Mouse (Mus musculus) left cerebral cortex, adult 2 months (tissue): ENCODE results near the gene Gm867. TPM values are rescaled to one million over a fixed set of nuclear protein-coding genes. Genes with fewer than 3 reads are reported as not detected.
A peak's percentile ranks its signal among the peaks of the same experiment; 100 is the strongest.

ENCODE experiments used
- DNase-seq, 2 experiments: peaks; one replicate each; pipeline ENCODE4 v3.0.0; 2021 to 2022; ENCODE audit warnings: low spot score in 2 of 2, mixed read lengths in 1 of 2; ENCODE audit errors: extremely low spot score in 1 of 2
- H3K27ac ChIP-seq: fragments of 200-600 bp; 2 replicates; pipeline ENCODE4 v1.8.1; 2022
- H3K4me3 ChIP-seq: fragments of 200-600 bp; 2 replicates; pipeline ENCODE4 v1.8.1; 2022
- CTCF ChIP-seq: fragments of 200-600 bp; IDR thresholded peaks from 2 replicates; pipeline ENCODE4 v1.8.1; 2022; ENCODE audit warnings: antibody characterized with exemption, mild to moderate bottlenecking, moderate library complexity
- intact Hi-C: fragments of 180-260 bp; cut with DNase I; formaldehyde crosslinking; loops from one replicate; pipeline ENCODE4 v1.15.1; 2025
- total RNA-seq, 2 experiments: library from RNA; stranded (reverse); gene quantifications; 2 replicates each; pipeline ENCODE4 v1.2.3; 2021

Gm867 gene
- total RNA-seq, 2 experiments from 2014 or later = 0.51 TPM; not detected in 1

DNA sequence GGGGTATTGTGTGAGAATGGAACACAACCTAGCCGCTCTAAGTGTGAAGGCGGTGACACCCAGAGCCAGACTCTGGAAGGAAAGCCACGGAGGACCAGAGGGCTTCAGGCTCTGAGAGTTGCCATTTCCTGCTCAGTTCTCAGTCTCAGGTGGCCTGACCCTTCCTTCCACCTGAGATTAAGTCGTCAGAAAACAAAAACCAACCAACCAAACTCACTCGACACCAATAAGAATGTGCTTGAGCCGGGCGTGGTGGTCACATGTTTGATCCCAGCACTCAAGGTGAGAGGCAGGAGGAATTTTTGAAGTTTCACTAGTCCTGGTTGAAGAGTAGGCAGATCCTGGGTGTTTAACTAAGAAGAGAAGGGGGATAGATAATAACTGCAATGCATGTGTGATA is 5.4 kb upstream of the Gm867 start:
- TF ChIP-seq CTCF = no peak
- intact Hi-C loops = no loop called here
- H3K27ac ChIP-seq = no peak overlapping the region
- no peak overlapping the region for H3K4me3 ChIP-seq
- DNase-seq = no peak

DNA sequence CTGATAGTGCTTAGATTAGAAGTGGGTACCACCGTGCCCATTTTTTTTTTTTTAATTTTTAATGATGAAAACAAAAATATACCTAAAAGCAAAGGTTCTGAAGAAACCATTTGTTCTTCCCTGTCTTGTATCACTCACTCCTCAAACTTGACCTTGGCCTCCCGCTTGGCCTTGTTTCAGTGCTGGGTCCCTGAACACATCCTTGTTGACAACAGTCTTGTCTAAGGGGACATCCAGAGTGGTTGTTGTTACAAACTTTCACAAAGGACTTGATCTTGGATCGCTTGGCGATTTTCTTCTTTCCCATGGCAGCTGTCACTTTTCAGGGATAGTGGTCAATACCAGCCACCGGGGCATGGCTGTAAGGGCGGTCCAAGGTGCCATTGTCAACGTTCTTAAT is 4.7 kb upstream of the Gm867 start:
- Histone ChIP-seq H3K4me3 (no peak overlapping the region), H3K27ac (no peak overlapping the region)
- TF ChIP-seq CTCF = no peak
- no peak for DNase-seq
- intact Hi-C loops = no loop called here

DNA sequence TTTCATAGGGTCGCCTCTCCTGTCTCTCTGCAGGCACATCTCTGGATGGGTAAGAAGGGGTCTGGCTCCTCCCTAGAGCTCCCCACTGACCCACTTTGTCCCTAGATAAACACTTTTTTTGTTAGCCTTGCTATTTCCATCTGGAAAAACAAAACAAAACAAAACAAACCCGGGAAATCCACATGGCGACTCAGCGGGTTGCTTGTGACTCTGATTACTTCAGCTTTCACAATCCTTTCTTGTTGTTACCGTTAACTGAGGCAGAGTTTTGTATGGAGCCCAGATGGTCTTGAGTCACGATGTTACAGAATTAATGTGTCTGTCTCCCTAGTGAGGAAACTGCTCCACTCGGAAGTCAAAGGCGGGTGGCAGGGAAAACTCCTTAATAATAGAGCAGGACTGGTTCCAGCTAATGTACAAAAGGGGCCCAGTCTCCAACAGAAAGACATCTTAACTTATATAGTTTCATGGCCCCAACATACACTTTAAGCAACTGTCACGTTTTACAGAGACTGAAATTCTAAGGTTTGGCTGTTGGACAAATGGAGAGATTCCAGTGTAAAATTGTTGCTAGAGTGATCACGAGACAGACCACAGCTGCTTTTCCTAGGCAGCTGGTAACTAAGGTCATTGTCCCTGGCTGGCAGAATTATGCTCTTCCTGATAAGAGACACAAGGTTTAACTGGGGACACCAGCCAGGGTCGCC is 3.7 kb upstream of the Gm867 start:
- no peak overlapping the region for H3K4me3 ChIP-seq
- intact Hi-C loops = no loop called here
- DNase-seq = no peak
- no peak for TF ChIP-seq CTCF
- no peak overlapping the region for H3K27ac ChIP-seq

DNA sequence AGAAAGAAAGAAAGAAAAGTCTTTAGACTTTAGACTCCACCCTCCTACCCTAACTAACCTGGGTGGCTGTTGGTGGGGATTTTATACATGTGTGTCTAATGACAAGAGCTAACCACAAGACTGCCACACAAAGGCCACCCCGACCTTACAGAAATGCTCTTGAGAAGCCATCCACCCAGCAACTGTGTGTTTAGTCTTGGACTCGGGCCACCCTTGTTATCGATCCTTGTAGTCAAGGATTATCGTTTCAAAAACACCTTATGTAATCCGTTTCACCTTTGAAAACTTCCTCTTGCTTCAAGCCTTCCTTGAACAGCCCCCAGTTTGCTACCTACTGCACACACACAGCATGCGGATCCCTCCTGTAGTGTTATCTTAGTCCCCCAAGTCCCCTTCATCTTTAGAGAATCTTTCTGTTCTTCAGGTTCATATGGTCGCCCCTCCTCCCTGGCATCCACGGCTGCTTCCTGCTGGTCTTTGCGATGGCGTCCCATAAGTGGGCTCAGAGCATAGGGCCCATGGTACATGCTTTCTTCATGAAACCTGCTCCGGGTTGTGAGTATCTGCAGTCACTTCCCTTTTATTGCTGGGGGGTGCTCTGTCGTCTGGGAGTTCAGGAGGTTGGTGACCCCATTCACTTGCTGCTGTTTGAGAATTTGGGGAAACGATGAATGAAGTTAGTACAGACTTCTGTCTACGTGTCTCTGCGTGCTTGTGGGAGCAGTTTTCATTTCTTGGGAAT is 2.4 kb upstream of the Gm867 start, which contains the start of gene Vpreb3:
TSS of gene Vpreb3 (plus strand) at position 322 of the 742 bp plus-strand sequence.
- Histone ChIP-seq H3K27ac (no peak within 1 kb of the TSS), H3K4me3 (no peak within 1 kb of the TSS)
- no peak for DNase-seq
- intact Hi-C loops = no loop called here
- no peak for TF ChIP-seq CTCF

DNA sequence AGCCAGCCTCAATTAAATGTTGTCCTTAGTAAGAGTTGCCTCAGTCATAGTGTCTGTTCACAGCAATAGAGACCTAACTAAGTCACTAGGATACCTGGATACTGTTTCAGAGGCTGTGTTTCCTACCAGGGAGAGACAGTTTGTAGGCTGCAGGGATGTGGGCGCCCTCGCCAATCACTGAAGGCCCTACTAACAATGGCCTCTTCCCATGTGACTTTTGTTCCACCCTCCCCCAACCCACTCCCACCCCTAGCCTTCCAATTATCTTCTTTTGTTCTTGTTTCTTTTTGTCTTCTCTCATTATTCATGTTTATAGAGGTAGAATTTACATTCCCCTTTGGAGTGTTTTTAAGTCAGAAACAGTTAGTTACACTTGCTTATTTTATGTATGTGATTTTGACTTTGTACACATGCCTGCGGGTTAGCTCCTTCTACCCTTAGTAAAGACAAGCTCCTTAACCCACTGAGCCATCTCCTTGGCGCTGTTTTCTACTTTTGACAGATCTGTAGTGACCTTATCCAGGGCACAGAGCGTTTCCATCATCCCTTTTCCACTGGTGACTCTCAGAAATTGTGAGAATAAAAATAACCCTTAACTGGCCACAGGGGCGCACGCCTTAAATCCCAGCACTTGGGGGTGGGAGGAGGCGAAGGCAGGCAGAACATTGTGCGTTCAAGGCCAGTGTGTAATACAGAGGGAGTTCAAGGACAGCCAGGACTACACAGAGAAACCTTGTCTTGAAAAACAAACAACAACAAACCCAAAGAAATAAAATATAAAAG is 761 bp upstream of the Gm867 start:
- no peak for TF ChIP-seq CTCF
- no peak for DNase-seq
- Histone ChIP-seq H3K27ac (no peak overlapping the region), H3K4me3 (no peak overlapping the region)
- intact Hi-C loops = no loop called here

DNA sequence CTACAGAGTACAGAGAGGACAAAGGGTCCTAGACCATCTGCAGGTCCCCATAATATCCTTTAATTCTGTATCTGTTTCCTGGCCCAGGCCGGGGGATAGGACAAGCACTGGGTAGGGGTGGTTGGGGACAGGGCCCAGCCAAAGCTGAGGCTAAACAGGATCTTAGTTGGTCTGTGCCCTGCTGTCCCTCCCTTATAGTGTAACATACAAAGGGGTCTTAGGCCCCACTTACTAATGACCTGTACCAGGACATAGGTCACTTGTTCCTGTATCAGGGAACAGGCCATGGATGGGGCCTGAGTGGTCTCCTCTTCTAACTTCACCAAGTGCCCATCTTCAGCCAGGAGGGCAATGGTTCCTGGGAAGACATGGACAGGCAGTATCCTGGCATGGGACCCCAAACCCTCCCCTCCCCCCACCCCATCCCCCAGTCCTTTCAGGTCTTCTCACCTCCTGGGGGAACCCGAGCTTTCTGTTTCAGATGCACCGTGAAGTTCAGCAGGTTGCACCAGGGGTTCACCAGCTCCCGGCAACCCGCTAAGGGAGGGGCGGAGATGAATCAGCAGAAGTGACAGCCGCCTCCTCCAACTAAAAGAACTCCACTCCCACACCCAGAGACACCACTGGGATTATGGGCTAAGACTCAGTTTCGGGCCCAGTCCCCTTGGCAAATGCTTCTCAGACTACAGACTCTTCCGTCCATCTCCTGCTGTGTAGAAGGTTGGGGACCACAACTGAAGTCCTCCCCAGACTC is 814 bp downstream of the Gm867 start:
- Histone ChIP-seq H3K27ac (no peak overlapping the region), H3K4me3 (no peak overlapping the region)
- TF ChIP-seq CTCF = no peak
- intact Hi-C loops = loop anchor here (5.0 kb wide), 1 partner anchor 42 kb away; no protein-coding TSS in a partner anchor
- peak in 1 of 2 experiments; percentile 39 for DNase-seq

DNA sequence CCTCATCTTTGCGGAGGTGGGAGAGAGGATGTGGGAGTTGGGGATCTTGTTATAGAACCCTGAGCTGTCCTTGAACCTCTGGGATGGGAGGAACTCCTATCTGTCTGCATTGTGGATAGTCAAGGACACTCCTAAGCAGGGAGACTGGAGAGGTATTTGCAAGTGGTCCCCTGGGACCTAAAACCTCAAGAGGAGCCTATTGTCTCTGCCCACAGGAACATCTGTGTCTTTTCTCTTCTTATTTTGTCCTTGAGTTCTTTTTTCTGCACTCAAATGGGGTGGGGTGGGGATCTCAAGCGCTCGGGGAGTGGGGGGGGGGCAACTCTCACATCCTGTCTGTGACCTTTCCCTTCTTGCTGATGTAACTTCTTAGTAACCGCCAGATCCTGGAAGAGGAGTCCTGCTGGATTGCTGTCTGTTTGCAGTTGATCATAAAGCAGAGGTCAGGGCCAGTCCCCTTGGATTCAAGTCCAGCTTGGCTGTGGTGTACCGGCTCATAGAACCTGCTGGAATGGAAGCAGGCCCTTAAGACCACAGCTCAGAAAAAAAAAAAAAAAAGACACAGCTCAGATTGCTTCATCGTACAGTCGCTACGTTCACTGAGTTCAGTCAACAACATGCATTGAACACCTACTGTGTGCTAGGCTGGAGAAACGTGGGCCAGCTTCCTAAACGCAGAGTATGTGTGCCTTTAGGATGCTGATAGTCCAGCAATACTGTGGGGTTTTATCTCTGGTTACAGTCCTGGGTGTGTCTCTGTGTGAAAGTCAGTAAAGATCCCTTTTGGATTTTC is 2.4 kb downstream of the Gm867 start:
- DNase-seq = no peak
- Histone ChIP-seq H3K27ac (no peak overlapping the region), H3K4me3 (peak overlapping the region; percentile 21; the same call in 1 of the 2 replicates)
- intact Hi-C loops = loop anchor here (5.0 kb wide), 1 partner anchor 41 kb away; no protein-coding TSS in a partner anchor
- TF ChIP-seq CTCF = no peak

DNA sequence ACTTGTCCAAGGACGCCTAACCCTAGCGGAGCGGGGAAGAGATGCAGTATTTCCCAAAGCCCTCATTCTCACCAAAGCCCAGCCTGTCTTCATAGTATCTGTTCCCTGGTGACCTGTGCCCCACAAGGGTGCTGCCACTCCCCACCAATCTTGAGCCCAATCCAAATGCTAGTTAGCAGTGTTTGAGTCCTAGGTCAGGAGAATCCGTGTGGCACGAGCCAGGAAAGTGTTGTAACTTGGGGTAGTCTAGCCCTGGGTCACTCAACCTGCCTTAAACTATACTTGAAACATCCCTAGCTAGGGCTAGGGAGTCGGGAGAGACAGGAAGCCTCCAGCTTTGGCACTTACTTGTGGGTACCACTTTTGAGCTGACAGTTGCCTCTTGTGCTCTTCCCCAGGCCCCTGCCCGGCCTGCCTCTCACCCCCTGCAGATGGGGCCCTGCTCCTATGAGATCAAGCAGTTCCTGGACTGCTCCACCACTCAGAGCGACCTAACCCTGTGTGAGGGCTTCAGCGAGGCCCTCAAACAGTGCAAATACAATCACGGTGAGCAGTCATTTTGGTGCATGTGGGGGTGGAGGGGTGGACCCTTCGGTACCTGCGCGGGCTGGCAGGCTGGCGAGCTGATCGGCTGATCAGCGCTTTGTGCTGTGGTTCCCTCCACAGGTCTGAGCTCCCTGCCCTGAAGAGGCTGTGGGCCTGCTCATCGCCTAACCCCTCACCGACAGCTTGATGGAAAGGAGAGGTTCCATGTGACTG is 3.4 kb downstream of the Gm867 start:
- H3K4me3 ChIP-seq = peak overlapping the region; percentile 69
- no peak for TF ChIP-seq CTCF
- intact Hi-C loops = loop anchor here (5.0 kb wide), 1 partner anchor 40 kb away; no protein-coding TSS in a partner anchor
- no peak for DNase-seq
- H3K27ac ChIP-seq = peak overlapping the region; percentile 95

DNA sequence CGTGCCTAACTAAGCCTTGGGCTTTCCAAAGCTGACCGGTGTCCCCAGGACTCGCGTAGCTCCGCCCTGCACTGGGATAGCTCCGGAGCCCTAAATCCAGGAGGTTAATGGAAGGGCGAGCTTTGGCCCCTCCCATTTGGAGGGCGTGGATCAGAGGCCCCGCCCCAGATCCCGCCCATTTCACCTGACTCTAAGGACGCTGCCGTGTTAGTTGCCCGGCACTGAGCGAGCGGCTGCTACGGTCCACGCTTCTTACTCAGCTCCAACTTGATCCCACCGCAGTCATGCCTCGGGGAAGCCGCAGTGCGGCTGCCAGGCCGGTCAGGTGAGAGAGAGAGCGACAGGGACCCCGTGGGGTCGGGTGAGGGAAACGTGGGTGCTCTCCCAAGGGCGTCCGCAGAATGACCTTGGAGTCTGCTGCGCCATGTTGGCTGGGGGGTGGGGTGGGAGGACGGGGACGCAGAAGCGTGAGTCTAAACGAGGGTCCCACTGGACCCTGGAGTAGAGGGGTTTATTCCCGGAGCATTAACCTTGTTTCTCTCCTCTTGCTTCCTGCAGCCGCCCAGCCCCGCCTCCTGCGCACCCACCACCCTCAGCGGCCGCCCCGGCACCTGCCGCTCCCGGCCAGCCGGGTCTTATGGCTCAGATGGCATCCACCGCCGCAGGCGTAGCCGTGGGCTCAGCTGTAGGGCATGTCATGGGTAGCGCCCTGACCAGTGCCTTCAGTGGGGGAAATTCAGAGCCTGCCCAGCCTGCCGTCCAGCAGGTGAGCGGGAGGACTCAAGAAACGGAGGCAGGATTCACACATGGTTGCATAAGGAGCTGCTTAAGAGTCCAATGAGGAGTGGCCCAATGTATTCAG is 4.6 kb downstream of the Gm867 start, which contains the start of gene Mmp11:
TSS of gene Mmp11 (minus strand) at position 817 of the 862 bp plus-strand sequence.
- Histone ChIP-seq H3K4me3 (peak within 1 kb of the TSS; percentile 69), H3K27ac (peak within 1 kb of the TSS; percentile 95)
- no peak for TF ChIP-seq CTCF
- peak; percentile 73 to 77 for DNase-seq
- intact Hi-C loops = loop anchor here (5.0 kb wide), 1 partner anchor 39 kb away; no protein-coding TSS in a partner anchor
